Comparison of ENCODE assay signal across 25 mouse cellular contexts in genomic region chr15:8459979-8460378, GRCm38 (mm10). TPM values are rescaled to one million over a fixed set of nuclear protein-coding genes. Genes with fewer than 3 reads are reported as not detected.
A peak's percentile ranks its signal among the peaks of the same experiment; 100 is the strongest.
DNase-seq lines count a peak whose midpoint lies in the region; ATAC-seq and TF ChIP-seq lines count a peak whose summit lies in the region.
"Had no signal": no experiment of that assay in that cellular context is flagged by ENCODE, and none has a peak within 500 bp of the region (broad histone marks: within the 10 kb centered on the region; RNA-seq: fewer than 3 reads in every experiment).

No protein-coding gene starts in this region.

- H3K9ac ChIP-seq in forebrain, embryonic 15.5 days (replicated peaks) = no peak overlapping the region
- H3K9ac ChIP-seq: embryonic facial prominence, embryonic 12.5 days; forebrain, embryonic 13.5 days had no signal

- ATAC-seq in granulocyte monocyte progenitor cell, adult 5-6 weeks (replicated peaks; ENCODE audit: poor library complexity, severe bottlenecking) = peak; percentile 65
- peak; percentile 52 for ATAC-seq in megakaryocyte progenitor cell, adult 5-6 weeks (replicated peaks; ENCODE audit: poor library complexity)
- ATAC-seq in forebrain, embryonic 15.5 days (replicated peaks) = no peak
- ATAC-seq: forebrain, embryonic 13.5 days; forebrain, embryonic 16.5 days had no signal

- no peak for TF ChIP-seq POLR2A in thymus, adult 2 months (IDR thresholded peaks at IDR 0.05; ENCODE audit: control insufficient read depth, extremely low read depth, insufficient read depth, low read length, poor library complexity)

- H3K4me3 ChIP-seq in thymus, adult 2 months (ENCODE audit: control insufficient read depth, insufficient read depth, low read length) = no peak overlapping the region
- H3K4me3 ChIP-seq in forebrain, embryonic 15.5 days = no peak overlapping the region
- H3K4me3 ChIP-seq: embryonic facial prominence, embryonic 10.5 days; embryonic facial prominence, embryonic 12.5 days; forebrain, embryonic 13.5 days had no signal

- no peak overlapping the region for H3K27ac ChIP-seq in thymus, adult 2 months (ENCODE audit: control insufficient read depth, insufficient read depth, low read length)
- no peak overlapping the region for H3K27ac ChIP-seq in forebrain, embryonic 15.5 days (replicated peaks)
- H3K27ac ChIP-seq: embryonic facial prominence, embryonic 10.5 days; embryonic facial prominence, embryonic 12.5 days; forebrain, embryonic 13.5 days had no signal

- no peaks in the 10 kb centered on the region for H3K27me3 ChIP-seq in thymus, adult 2 months (ENCODE audit: control insufficient read depth, insufficient read depth, low read length)
- no peaks in the 10 kb centered on the region for H3K27me3 ChIP-seq in forebrain, embryonic 15.5 days
- H3K27me3 ChIP-seq: embryonic facial prominence, embryonic 12.5 days; forebrain, embryonic 13.5 days had no signal

- H3K4me2 ChIP-seq in forebrain, embryonic 15.5 days (replicated peaks) = no peak overlapping the region
- H3K4me2 ChIP-seq: embryonic facial prominence, embryonic 12.5 days; forebrain, embryonic 13.5 days had no signal

- TF ChIP-seq CTCF in thymus, adult 2 months (IDR thresholded peaks at IDR 0.05; ENCODE audit: borderline replicate concordance, control insufficient read depth, extremely low read depth, insufficient read depth, low read length, poor library complexity) = no peak

- no peaks in the 10 kb centered on the region for H3K36me3 ChIP-seq in thymus, adult 2 months (ENCODE audit: control insufficient read depth, insufficient read depth, low read length)
- H3K36me3 ChIP-seq in forebrain, embryonic 15.5 days = no peaks in the 10 kb centered on the region
- H3K36me3 ChIP-seq: embryonic facial prominence, embryonic 10.5 days; embryonic facial prominence, embryonic 12.5 days had no signal

- no peaks in the 10 kb centered on the region for H3K9me3 ChIP-seq in forebrain, embryonic 15.5 days
- H3K9me3 ChIP-seq: embryonic facial prominence, embryonic 10.5 days; embryonic facial prominence, embryonic 12.5 days; forebrain, embryonic 13.5 days had no signal

- DNase-seq in 416B (ENCODE audit: low read depth) = peak; percentile 51
- no peak for DNase-seq in kidney, adult 18-20 months
- DNase-seq in thymus, adult 2 months = no peak
- DNase-seq: adrenal gland, adult 2 months; adrenal gland, postnatal 10 days; adrenal gland, postnatal 36 days; cerebellum, adult 11-12 months; cerebellum, adult 2 months; cerebellum, adult 9-10 months; cerebellum, postnatal 14 days; cerebellum, postnatal 36 days had no signal

- H3K4me1 ChIP-seq in thymus, adult 2 months (replicated peaks; ENCODE audit: control insufficient read depth, insufficient read depth, low read length) = no peaks in the 10 kb centered on the region
- no peaks in the 10 kb centered on the region for H3K4me1 ChIP-seq in forebrain, embryonic 15.5 days
- H3K4me1 ChIP-seq: embryonic facial prominence, embryonic 10.5 days; embryonic facial prominence, embryonic 12.5 days; forebrain, embryonic 13.5 days had no signal

- WGBS in thymus, adult 2 months = 84% methylated on average over 2 of the region's 2 CpGs
- WGBS in forebrain, embryonic 15.5 days = 88% methylated on average over 2 of the region's 2 CpGs

RNA-seq across cellular contexts. Expression of gene Nipbl, which starts 15.7 kb away (rescaled TPM):
- 55.1 and 55.8 TPM in 2 replicates for total RNA-seq in granulocyte monocyte progenitor cell, adult 5-6 weeks (2014; fragmentation: Nextera tagmentation)
- 46.2 and 52.3 TPM in 2 replicates for total RNA-seq in granulocyte monocyte progenitor cell, adult 5-6 weeks (2017)
- 62.0 and 68.8 TPM in 2 replicates for total RNA-seq in megakaryocyte progenitor cell, adult 5-6 weeks (2015)
- total RNA-seq in megakaryocyte progenitor cell, adult 5-6 weeks (2017) = 33.6 and 44.6 TPM in 2 replicates
- polyA plus RNA-seq in thymus, adult 2 months (2012; rRNA removed) = 19.5 and 21.3 TPM in 2 replicates
- polyA plus RNA-seq in forebrain, embryonic 15.5 days (2015; fragmentation: Nextera tagmentation; extraction: Ambion mirVana) = 20.5 and 21.4 TPM in 2 replicates

RNA-seq across cellular contexts. Expression of gene Gm2310, which starts 59.8 kb away (rescaled TPM):
- total RNA-seq in granulocyte monocyte progenitor cell, adult 5-6 weeks (2014; fragmentation: Nextera tagmentation) = not detected in 2 replicates
- not detected in 2 replicates for total RNA-seq in granulocyte monocyte progenitor cell, adult 5-6 weeks (2017)
- total RNA-seq in megakaryocyte progenitor cell, adult 5-6 weeks (2015) = not detected in 2 replicates
- total RNA-seq in megakaryocyte progenitor cell, adult 5-6 weeks (2017) = not detected in 2 replicates
- polyA plus RNA-seq in thymus, adult 2 months (2012; rRNA removed) = 0.19 TPM in 1 of 2 replicates, not detected in the other
- polyA plus RNA-seq in forebrain, embryonic 15.5 days (2015; fragmentation: Nextera tagmentation; extraction: Ambion mirVana) = not detected in 2 replicates
- total RNA-seq: adrenal gland, adult 2 months; adrenal gland, postnatal 10 days; adrenal gland, postnatal 36 days; ES-E14; MEL had no signal
- polyA plus RNA-seq: adrenal gland, adult 2 months; C2C12; cerebellum, adult 2 months; cortical plate, adult 2 months; embryonic facial prominence, embryonic 10.5 days; embryonic facial prominence, embryonic 12.5 days; embryonic facial prominence, embryonic 14.5 days; forebrain, embryonic 11.5 days; forebrain, embryonic 13.5 days; forebrain, embryonic 16.5 days; frontal cortex, adult 2 months had no signal
